Mouse (Mus musculus): ENCODE measurements around the gene Ncaph2. TPM values are rescaled to one million over a fixed set of nuclear protein-coding genes. Genes with fewer than 3 reads are reported as not detected.

Gene Ncaph2
- polyA plus RNA-seq, 1 experiment from 2014 or later, result 200 TPM

DNA sequence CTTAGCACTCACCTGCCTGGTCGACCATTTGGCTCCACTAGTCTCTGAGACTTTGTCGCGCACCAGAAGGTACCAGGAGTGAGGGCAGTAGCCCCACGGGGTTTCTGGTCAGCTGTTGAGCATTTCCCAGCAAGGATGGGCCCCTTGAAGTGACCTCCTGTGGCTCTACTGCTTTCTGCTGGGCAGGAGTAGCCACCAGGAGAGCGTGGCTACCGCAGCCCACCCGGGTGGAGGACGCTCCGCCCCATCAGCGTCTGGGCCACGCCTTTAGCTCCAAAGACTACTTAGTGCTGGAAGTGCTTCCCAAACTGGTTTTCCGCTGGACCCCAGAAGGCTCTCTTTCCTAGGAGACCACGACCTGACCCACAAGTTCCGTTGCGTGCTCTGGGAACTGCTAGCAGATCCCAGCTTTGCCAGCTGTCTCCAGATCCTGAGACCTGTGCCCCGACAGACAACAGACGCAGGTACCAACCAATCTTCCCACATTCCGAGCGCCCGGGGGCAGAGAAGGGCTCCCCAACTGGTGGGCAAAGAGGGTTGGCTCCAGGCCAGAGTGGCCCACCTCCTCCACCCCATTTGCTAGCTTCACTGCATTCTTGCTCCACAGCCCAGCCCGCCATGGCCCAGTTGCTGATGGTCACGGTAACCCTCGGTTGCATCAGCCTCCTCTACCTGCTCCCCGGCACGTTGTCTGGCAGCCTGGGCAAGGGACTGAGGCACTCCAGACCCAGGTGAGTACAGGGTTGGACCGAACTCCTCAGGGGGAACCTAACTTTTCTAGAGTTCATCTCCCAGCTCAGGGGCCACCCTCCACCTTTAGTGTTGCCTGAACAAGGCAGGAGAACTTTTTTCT, 32.6 kb upstream of the Ncaph2 start, which contains the start of gene Adm2:
Adm2 (plus strand) TSS at position 51 of the 853 bp plus-strand sequence.
- Histone ChIP-seq H3K27me3 (ENCODE audit: low read depth, poor library complexity, severe bottlenecking) (peaks cover 35% of the 10 kb centered on the region), H3K36me3 (no peaks in the 10 kb centered on the region), H3K9me3 (replicated peaks) (no peaks in the 10 kb centered on the region), H3K27ac (no peak within 1 kb of the TSS), H3K4me1 (peaks cover 9% of the 10 kb centered on the region; the same call in 1 of the 2 replicates), H3K4me3 (peak within 1 kb of the TSS; percentile 32)
- 5% methylated on average over 26 of the region's 26 CpGs for WGBS
- no peak for DNase-seq (ENCODE audit: low spot score)

- WGBS, result 84% methylated on average over 4 of the region's 4 CpGs
- H3K4me3 ChIP-seq, result no peak overlapping the region
- no peak for DNase-seq (ENCODE audit: low spot score)
- no peak overlapping the region for H3K27ac ChIP-seq
- peaks cover 9% of the 10 kb centered on the region; the same call in 1 of the 2 replicates for H3K4me1 ChIP-seq
- H3K36me3 ChIP-seq, result no peaks in the 10 kb centered on the region
- peaks cover 35% of the 10 kb centered on the region for H3K27me3 ChIP-seq (ENCODE audit: low read depth, poor library complexity, severe bottlenecking)
- H3K9me3 ChIP-seq (replicated peaks), result no peaks in the 10 kb centered on the region
Observed at GRCm38 (mm10) chr15:89323656-89324055, 31.9 kb upstream of the Ncaph2 start.

DNA sequence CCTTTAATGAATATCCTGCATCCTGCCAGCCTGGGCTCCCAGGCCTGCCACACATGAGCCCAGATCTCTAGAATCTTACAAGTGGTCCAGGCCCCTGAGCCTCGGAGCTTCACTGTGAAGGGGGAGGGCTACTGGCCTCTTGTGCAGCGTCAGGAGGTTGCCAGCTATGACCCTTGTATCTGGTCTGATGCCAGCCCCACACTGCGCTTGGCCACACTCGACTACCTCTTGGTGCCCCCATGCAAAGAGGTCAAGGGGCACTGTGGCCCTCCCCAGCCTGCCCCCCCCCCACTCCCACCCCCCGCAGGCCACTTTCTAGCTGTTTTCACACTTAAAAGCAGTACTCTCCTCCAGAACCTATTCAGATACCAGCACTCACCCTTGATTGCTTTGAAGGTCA, 29.1 kb upstream of the Ncaph2 start:
- Histone ChIP-seq H3K27ac (no peak overlapping the region), H3K4me3 (no peak overlapping the region), H3K9me3 (replicated peaks) (no peaks in the 10 kb centered on the region), H3K27me3 (ENCODE audit: low read depth, poor library complexity, severe bottlenecking) (peaks cover 30% of the 10 kb centered on the region), H3K4me1 (peaks cover 9% of the 10 kb centered on the region; the same call in 1 of the 2 replicates), H3K36me3 (no peaks in the 10 kb centered on the region)
- 67% methylated on average over 5 of the region's 5 CpGs for WGBS
- no peak for DNase-seq (ENCODE audit: low spot score)

- Histone ChIP-seq H3K27ac (no peak within 1 kb of the TSS), H3K4me1 (no peaks in the 10 kb centered on the region), H3K4me3 (no peak within 1 kb of the TSS), H3K27me3 (ENCODE audit: low read depth, poor library complexity, severe bottlenecking) (no peaks in the 10 kb centered on the region), H3K36me3 (no peaks in the 10 kb centered on the region), H3K9me3 (replicated peaks) (no peaks in the 10 kb centered on the region)
- DNase-seq (ENCODE audit: low spot score), result no peak
- WGBS, result 88% methylated on average over 7 of the region's 7 CpGs
Observed at GRCm38 (mm10) chr15:89334271-89334670, 21.2 kb upstream of the Ncaph2 start, which contains the start of gene Miox. TSS of gene Miox (plus strand) at chr15:89334398.

GRCm38 (mm10) chr15:89334774-89335537, 20.6 kb upstream of the Ncaph2 start:
- no peak for DNase-seq (ENCODE audit: low spot score)
- Histone ChIP-seq H3K27ac (no peak overlapping the region), H3K4me3 (no peak overlapping the region), H3K36me3 (no peaks in the 10 kb centered on the region), H3K9me3 (replicated peaks) (no peaks in the 10 kb centered on the region), H3K27me3 (ENCODE audit: low read depth, poor library complexity, severe bottlenecking) (no peaks in the 10 kb centered on the region), H3K4me1 (no peaks in the 10 kb centered on the region)
- WGBS, result 88% methylated on average over 17 of the region's 17 CpGs

- H3K9me3 ChIP-seq (replicated peaks), result no peaks in the 10 kb centered on the region
- no peaks in the 10 kb centered on the region for H3K27me3 ChIP-seq (ENCODE audit: low read depth, poor library complexity, severe bottlenecking)
- H3K36me3 ChIP-seq, result no peaks in the 10 kb centered on the region
- H3K27ac ChIP-seq, result no peak overlapping the region
- no peak overlapping the region for H3K4me3 ChIP-seq
- DNase-seq (ENCODE audit: low spot score), result no peak
- WGBS, result 86% methylated on average over 14 of the region's 14 CpGs
- no peaks in the 10 kb centered on the region for H3K4me1 ChIP-seq
Observed at GRCm38 (mm10) chr15:89336422-89336821, 19.1 kb upstream of the Ncaph2 start.

DNA sequence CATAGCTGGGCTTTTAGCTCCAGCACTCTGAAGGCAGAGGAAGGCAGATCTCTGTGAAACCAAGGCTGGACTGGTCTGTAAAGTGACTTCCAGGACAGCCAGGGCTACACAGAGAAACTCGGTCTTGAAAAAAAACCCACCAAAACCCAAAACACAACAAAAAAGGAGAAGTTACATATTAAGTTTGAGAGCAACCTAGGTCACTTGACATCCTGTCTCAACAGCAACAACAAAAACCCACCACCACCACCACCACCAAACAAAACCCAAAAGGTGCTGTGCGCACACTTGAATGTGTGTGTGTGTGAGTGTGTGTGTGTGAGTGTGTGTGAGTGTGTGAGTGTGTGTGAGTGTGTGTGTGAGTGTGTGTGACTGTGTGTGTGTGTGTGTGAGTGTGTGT, 15.8 kb upstream of the Ncaph2 start:
- Histone ChIP-seq H3K9me3 (replicated peaks) (no peaks in the 10 kb centered on the region), H3K4me1 (no peaks in the 10 kb centered on the region), H3K4me3 (no peak overlapping the region), H3K36me3 (no peaks in the 10 kb centered on the region), H3K27me3 (ENCODE audit: low read depth, poor library complexity, severe bottlenecking) (no peaks in the 10 kb centered on the region), H3K27ac (no peak overlapping the region)
- WGBS, result 89% methylated on average over 2 of the region's 2 CpGs
- DNase-seq (ENCODE audit: low spot score), result no peak

DNA sequence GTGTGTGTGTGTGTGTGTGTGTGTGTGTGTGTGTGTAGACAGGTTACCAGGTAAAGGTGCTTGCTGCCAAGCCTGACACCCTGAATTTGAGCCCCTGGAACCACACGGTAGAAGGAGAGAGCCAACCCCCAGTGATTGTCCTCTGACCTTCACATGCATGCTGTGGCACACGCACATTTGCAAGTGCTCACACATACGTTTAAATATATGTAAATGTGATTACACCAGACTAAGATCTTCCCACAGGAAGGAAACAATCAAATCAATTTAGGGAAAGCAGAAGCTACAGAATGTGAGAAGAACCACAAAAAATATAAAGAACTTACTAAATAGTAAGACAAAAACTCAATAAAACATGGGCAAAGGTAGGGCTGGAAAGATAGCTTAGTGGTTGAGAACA, 15.4 kb upstream of the Ncaph2 start:
- Histone ChIP-seq H3K9me3 (replicated peaks) (no peaks in the 10 kb centered on the region), H3K27me3 (ENCODE audit: low read depth, poor library complexity, severe bottlenecking) (no peaks in the 10 kb centered on the region), H3K27ac (no peak overlapping the region), H3K36me3 (no peaks in the 10 kb centered on the region), H3K4me3 (no peak overlapping the region), H3K4me1 (no peaks in the 10 kb centered on the region)
- 83% methylated on average over 3 of the region's 3 CpGs for WGBS
- no peak for DNase-seq (ENCODE audit: low spot score)

DNA sequence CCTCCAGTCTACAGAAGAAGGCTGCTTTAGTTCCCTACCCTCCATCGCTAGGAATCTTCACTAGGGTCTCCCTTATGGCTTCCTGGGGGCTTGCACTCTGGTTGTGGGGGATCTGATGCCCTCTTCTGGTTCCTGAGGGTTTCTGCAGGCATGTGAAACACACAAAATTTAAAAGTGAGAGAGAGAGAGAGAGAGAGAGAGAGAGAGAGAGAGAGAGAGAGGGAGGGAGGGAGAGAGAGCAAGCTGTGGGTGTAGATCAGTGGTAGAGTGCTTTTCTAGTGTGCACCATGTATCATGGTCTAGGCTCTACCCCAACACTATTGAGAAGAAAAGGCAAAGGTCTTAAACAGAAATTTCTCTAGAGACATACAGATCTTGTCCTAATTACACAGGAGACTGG, 13.8 kb upstream of the Ncaph2 start:
- no peaks in the 10 kb centered on the region for H3K9me3 ChIP-seq (replicated peaks)
- no peak overlapping the region for H3K27ac ChIP-seq
- H3K4me1 ChIP-seq, result no peaks in the 10 kb centered on the region
- no peak for DNase-seq (ENCODE audit: low spot score)
- no peaks in the 10 kb centered on the region for H3K27me3 ChIP-seq (ENCODE audit: low read depth, poor library complexity, severe bottlenecking)
- WGBS, result 26% methylated on average over 1 of the region's 1 CpGs
- H3K36me3 ChIP-seq, result no peaks in the 10 kb centered on the region
- no peak overlapping the region for H3K4me3 ChIP-seq

DNA sequence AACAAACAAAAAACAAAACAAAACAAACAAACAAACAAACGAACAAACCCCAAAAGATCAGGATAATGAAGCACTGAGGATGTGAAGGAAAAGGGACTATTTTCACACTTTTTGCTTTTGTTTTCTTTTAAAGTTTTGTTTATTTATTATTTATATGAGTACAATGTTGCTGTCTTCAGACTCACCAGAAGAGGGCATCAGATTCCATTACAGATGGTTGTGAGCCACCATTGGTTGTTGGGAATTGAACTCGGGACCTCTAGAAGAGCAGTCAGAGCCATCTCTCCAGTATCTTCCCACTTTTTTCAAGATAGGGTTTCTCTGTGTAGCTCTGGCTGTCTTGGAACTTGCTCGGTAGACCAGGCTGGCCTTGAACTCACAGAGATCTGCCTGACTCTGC, 12.2 kb upstream of the Ncaph2 start:
- no peak overlapping the region for H3K4me3 ChIP-seq
- no peaks in the 10 kb centered on the region for H3K9me3 ChIP-seq (replicated peaks)
- H3K27ac ChIP-seq, result no peak overlapping the region
- no peaks in the 10 kb centered on the region for H3K36me3 ChIP-seq
- no peak for DNase-seq (ENCODE audit: low spot score)
- 90% methylated on average over 3 of the region's 3 CpGs for WGBS
- H3K27me3 ChIP-seq (ENCODE audit: low read depth, poor library complexity, severe bottlenecking), result no peaks in the 10 kb centered on the region
- H3K4me1 ChIP-seq, result no peaks in the 10 kb centered on the region

DNA sequence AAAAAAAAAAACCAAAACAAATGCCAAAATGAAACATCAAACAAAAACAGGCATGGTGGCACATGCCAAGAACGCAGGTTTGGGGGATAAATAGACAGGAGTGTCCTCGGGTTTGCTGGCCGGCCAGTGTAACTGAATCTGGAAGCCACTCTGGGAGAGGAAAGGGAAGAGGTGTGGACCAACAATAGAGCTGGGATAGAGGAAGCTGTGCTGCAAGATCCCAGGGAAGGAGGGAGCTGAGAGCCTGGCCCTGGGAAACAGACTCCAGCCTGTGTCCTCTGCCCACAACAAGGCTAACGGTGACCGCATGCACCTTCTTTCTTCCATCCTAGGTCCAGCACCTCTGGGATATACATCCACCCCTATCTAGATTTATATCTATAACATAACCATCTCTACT, 5.1 kb upstream of the Ncaph2 start:
- DNase-seq (ENCODE audit: low spot score), result no peak
- H3K27ac ChIP-seq, result no peak overlapping the region
- H3K9me3 ChIP-seq (replicated peaks), result no peaks in the 10 kb centered on the region
- peaks cover 48% of the 10 kb centered on the region for H3K36me3 ChIP-seq
- H3K4me3 ChIP-seq, result no peak overlapping the region
- H3K4me1 ChIP-seq, result peaks cover 17% of the 10 kb centered on the region
- H3K27me3 ChIP-seq (ENCODE audit: low read depth, poor library complexity, severe bottlenecking), result no peaks in the 10 kb centered on the region
- WGBS, result 90% methylated on average over 5 of the region's 5 CpGs

DNA sequence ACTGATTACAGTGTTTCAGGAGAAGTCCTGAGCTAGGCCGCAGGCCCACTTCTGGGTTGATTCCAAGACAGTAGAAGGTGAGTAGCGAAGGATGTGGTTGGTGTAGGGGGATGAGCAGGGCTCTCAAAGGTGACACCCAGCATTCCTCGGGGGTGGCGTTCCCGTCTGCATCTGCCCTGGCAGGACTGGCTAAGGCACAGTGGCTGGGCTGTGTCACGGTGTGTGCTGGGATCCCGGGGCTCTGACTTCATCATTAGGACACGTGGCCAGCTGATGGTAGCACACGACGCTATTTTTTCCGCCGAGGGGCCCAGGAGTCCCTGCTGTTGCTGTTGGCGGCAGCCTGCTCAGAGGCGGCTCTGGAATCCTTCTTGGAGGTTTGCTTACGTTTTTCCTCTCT, 4.2 kb upstream of the Ncaph2 start:
- H3K9me3 ChIP-seq (replicated peaks), result no peaks in the 10 kb centered on the region
- H3K36me3 ChIP-seq, result peaks cover 48% of the 10 kb centered on the region
- H3K27ac ChIP-seq, result no peak overlapping the region
- 91% methylated on average over 15 of the region's 15 CpGs for WGBS
- H3K4me3 ChIP-seq, result no peak overlapping the region
- H3K27me3 ChIP-seq (ENCODE audit: low read depth, poor library complexity, severe bottlenecking), result no peaks in the 10 kb centered on the region
- peaks cover 17% of the 10 kb centered on the region for H3K4me1 ChIP-seq
- DNase-seq (ENCODE audit: low spot score), result no peak

DNA sequence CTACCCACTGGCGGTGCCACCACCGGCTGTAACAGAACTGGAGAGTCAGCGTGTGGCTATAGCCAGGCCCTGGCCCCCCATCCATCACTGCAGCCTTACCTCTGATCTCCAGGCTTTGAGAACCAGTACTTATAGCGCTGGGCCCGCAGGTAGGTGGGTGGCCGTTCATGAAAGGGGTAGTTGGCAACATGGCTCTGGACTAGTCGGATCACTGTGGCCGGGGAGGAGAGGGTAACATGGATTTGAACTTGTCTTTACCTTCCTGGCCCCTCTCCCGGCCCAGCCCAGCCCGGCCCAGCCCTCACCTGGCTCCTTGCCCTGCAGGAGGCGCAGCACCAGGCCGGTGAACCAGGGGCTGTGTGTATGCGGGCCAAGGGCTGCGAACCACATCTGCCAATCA, 3.5 kb upstream of the Ncaph2 start:
- Histone ChIP-seq H3K27ac (no peak overlapping the region), H3K4me3 (no peak overlapping the region), H3K27me3 (ENCODE audit: low read depth, poor library complexity, severe bottlenecking) (no peaks in the 10 kb centered on the region), H3K36me3 (peaks cover 48% of the 10 kb centered on the region), H3K4me1 (peaks cover 20% of the 10 kb centered on the region), H3K9me3 (replicated peaks) (no peaks in the 10 kb centered on the region)
- no peak for DNase-seq (ENCODE audit: low spot score)
- 97% methylated on average over 14 of the region's 14 CpGs for WGBS
